Mouse (Mus musculus) T-cell, adult 2 months (primary cell): Measurements from ENCODE around the gene Flt1.

ENCODE experiments used
- DNase-seq: peaks from one replicate; pipeline ENCODE4 v3.0.0; 2022; ENCODE audit warnings: low spot score

Flt1 gene

DNA sequence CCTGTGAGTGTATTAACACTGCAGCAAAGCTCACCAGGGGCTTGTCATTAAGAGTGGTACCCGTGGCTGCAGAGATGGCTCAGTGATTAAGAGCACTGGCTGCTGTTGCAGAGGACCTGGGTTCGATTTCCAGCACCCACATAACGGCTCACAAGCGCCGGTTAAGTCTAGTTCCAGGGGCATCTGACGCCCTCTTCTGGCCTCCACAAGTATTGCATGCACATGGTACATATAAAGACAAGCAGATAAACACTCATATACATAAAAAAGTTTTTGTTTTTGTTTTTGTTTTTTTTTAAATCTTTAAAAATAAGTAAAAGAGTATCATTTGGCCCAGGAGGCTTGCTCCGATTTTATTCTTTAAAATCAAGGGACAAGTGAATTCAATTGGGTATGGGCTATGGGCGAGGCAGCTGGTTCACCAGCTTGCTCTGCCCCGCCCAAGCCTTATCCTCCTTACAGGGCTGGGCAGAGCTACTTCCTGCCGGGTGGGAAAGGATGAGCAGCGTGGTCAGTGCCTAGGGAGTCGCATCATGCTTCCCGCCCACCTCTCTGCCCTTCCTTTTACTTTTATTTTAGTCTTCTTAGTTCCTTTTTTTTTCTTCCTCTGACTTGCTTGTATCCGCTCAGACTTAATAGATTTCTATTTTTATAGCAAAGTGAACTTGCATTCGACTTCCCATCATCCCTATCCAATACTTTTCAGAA, 57.0 kb downstream of the Flt1 start:
- DNase-seq: no peak

DNA sequence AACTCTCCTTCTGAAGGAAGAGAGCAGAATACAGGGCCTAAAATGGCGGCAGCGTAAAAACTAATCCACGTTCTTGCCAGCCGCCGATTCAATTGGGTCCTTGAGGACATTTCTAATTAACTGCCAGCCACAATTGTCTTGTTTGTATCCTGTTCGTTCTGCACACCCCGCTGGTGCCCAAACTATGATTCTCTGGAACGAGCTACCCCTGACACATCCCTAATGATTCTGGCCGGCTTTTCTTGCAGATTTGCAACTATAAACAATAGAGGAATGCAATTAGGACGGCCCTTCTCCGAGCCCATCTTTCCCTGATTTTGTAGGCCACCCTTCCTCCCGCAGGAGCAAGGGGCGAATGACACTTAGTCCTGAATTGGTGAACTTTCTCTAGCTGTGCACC, 59.9 kb downstream of the Flt1 start:
- DNase-seq: no peak

DNA sequence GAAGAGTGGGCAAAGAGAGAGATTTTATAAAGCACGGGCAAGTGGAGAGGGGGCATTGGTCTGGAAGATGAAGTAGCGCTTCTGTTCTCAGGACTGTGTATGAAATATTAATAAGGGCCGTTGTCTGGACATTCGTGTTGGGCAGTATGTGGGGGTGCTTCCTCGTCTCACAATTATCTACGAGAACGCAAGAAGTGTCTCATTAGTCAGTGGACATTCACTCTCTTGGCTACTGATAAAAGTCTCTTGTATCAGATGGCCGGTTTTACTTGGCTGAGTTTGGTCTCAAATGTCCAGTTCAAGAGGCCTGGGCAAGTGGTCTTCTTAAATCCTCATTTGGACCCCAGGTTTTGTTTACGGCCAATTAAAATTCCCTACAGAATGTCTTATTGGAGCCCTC, 60.4 kb downstream of the Flt1 start:
- no peak for DNase-seq

DNA sequence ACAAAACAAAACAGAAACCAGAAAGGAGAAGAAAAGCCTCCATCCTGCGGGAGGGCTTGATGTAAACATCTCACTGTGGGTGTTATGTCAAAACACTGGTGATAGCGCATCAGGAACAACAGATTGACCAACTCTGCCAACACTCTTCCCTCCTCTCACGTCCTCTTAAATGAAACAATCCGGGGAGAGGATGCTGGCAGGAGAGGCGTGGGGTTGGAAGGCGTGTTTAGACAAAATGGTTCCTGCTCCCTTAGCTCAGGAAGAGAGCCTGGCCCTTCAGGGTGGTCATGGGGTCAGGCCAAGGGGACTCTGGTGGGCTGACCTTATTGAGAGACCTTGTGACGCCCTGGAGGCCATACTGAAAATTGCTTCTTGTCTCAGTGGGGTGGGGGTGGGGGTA, 65.9 kb downstream of the Flt1 start:
- no peak for DNase-seq

DNA sequence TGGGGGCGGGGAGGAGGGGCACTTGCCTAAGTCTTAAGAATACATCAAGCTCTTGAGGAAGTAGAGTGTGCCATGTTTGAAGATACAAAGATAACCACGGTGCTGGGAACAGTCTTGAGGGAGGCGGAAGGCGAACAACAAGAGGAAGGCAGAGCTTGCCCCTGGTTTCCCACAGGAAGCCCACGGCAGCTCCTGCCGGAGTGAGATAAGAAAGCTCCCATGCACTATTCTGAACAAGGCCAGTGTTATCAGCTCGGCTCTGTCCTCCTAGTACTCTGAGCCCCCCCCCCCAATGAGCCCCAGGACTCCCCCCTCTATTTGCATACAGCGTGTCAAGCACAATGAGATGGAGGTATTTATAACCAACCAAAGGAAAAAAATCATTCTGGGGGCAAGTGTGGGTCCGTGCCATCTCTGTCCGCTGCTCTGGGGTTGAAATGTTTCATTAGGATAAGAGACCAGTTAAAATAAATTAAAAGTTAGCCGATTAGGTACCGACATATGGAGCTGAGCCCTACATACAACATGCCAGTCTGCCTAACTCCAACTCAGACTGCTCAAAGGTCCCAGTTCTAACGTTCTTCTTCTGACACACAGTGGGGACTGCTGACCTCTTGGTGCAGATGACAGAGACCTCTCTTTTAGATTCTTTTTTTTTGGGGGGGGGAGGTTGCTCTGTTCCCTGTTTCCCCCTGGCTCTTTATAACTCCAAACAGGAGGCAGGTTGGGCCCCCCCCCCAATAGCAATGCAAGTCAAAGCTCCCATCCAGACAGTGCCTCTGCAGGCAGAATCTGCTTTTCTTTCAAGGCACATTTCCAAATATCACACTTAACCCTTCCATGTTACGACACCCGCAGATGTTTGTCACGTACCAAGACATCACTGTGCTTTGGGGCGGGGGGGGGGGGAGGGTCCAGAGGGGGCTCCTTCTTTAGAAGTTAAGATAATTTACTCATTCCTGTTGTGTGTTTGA, 67.6 kb downstream of the Flt1 start:
- no peak for DNase-seq

DNA sequence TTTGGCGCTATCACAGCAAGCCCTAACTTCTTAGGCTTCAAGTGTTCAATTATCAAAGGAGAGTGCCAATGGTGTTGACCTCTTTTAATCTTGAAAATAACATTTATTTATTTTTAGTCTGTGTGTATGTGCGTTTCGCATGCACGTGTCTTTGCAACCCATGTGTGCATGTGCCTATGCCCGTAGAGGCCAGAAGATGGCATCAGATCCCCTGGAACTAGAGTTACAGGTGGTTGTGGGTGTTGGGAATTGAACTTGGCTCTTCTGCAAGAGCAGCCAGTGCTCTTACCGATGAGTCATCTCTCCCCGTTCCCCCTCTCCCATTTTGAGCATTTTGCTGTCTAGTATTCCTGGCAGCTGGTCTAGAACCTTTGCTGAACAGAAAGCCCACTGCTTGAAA, 70.0 kb downstream of the Flt1 start:
- no peak for DNase-seq

DNA sequence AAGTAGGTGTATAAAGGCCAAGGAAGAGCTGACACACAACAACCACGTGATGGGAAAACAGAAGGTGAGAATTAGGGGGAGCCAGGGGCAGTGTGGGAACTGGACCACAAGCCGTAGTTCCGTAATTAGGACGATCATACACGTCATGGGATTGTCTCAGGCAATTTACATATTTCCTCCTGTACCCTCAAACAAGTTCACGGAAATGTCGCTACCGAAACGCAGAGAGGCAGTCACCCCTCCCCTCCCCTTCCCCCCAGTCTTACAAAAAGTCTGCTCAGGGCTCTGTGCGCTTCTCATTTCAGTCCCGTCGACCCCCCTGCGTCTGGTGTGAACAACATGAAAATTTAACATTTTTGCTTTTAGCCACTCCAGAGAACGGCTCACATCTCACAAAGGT, 74.6 kb downstream of the Flt1 start:
- no peak for DNase-seq

DNA sequence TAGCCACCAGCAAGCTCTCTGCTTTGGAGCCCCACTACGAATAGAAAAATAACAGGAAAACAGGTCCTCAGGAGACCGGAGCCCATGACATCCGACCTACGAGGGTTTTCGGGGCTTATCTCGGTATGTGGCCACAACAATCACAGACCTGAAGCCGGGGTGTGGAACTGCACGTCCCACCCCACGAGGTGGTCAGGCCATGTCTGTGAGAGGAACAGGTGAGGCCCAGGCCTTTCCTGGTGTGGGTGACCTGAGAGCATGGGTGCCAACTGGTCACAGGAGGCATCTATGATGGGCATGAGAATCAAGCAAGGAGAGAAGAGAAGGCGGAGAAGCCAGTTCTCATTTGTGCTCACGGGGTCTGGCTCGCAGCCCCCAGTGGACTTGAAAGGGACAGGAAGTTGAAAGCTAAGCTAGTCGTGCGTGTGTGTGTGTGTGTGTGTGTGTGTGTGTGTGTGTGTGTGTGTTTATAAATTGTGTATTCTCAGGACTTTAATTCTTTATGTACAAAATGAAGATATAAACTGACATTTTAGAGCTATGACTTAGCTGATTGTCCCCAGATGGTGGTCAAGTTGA, 79.4 kb downstream of the Flt1 start:
- DNase-seq: no peak

DNA sequence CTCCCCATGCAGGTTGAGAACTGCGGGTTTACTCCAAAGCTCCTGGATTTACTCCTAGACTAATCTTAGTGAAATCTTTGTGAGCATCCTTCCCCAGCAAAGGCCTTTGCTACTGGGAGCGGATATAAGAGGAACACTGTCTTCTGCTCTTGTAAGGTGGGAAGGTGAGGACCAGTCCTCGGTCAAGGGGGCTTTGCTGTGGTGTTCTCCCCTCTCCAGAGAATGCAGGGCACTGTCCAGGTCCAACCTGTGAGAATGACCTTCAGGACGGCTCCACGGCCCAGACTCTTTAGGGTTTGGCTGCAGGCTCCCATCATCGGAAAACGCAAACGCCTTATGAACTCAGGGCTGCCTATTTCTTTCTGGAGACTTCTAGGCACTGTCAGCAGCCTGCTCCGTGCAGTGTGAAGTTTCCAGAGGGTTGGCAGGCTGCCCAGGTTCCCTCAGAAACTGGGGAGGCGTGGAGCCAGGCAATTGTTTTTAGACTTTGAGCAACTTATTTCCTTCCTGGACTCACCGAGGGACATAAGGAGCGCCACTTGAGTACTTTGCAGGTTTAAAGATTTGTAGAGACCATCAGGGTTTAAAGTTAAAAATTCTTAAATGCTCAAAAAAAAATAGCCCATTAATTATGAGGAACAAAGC, 80.7 kb downstream of the Flt1 start:
- no peak for DNase-seq

DNA sequence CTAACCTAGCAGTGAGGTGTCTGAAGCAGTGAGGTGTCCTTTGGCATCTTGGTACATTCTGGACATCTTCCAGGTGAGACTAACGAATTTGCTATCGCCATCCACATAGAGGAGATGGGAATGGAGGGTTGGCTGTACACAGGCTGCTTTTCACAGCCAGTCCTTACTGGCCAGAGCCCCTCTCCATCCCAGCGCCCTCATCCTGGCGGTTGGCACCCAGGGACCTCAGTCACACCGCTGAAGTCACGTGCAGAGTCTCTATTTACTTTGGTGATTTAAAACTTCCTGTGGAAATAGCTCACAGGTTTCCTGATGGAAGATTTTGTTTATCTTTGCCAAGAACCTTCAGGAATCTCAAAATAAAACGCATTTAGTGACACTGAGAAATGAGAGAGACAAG, 84.4 kb downstream of the Flt1 start:
- no peak for DNase-seq

DNA sequence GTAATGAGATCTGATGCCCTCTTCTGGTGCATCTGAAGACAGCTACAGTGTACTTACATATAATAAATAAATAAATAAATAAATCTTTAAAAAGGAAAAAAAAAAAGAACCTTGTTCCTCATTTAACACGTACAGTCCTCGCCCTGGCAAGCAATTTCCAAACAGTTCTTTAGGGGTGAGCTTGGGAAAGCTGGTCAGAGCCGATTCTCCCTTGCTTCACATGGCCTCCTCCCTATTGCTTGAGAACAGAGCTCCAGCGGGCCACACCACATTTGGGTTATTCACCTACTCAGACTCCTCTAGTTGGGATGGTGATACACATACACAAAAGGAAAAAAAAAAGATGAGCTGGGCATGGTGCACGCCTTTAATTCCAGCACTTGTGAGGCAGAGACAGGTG, 85.9 kb downstream of the Flt1 start:
- no peak for DNase-seq

DNA sequence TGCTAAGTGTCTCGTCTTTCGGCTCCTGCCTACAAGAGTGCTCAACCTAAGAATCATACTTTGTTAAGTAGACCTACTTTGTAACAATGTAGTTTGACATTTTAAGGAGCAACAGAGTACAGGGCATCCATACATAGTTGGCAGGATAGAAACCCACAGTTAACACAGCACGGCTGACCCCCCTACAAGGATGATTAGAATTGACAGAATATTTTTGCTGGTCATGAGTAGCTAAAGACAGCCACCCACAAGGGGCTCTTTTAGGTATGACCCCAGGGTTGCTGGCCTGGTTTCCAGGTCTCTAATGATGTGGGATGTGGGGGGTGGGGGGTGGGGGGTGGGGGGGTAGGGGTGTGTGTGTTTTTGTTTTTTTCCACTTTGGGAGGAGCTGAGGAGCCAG, 89.1 kb downstream of the Flt1 start:
- DNase-seq: no peak

DNA sequence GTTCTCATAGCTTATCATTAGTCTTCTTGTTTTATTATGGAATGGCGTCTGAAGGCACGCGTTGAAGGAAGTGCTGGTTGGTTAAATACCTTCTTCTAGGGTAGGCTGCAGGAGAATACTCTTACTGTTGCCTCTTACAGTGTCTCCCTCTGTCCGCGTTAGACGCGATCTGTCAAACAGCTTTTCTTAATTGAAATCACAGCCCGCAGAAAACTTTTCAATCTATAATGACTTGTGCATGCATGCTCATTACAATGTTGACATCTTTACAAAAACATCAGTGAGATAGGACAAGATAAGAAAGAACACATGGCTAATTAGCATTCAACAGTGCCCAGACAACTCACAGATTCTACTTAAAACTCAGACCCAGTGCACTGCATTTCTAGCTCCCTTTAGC, 89.9 kb downstream of the Flt1 start:
- DNase-seq: no peak

DNA sequence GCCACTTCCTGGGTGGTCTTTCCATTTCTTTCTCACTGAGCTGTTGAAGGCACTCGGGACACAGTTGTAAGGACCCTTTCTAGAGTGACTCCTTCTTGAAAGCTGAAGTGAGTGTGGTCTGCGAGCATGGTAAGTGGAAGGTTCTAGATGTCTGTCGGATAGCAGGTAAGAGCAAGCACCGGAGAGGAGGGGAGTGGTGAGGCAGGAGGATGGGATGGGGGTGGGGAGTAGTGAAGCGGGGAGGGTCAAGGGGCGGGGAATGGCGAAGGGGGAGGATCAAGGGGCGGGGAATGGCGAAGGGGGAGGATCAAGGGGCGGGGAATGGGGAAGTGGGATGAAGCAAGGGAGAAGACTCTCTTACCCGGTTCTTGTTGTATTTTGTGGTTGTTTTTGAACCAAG, 91.8 kb downstream of the Flt1 start:
- DNase-seq: no peak

DNA sequence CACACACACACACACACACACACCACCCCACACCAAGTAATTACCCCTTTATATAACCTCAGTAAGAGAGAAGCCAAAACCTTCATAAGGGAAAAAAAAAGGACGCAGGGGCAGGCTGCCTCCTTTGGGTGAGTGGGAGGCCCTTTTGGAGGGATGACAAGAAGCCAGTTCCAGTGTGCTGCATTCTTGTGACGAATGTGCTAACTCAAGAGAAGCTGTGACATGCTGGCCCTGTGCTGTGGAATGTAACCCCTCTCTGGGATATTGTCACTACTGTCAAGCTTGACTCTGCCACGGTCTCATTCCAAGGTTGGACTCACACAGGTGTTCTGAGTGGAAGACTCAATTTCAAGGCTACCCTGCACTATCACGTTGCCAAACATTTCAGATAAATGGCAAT, 93.1 kb downstream of the Flt1 start:
- no peak for DNase-seq

DNA sequence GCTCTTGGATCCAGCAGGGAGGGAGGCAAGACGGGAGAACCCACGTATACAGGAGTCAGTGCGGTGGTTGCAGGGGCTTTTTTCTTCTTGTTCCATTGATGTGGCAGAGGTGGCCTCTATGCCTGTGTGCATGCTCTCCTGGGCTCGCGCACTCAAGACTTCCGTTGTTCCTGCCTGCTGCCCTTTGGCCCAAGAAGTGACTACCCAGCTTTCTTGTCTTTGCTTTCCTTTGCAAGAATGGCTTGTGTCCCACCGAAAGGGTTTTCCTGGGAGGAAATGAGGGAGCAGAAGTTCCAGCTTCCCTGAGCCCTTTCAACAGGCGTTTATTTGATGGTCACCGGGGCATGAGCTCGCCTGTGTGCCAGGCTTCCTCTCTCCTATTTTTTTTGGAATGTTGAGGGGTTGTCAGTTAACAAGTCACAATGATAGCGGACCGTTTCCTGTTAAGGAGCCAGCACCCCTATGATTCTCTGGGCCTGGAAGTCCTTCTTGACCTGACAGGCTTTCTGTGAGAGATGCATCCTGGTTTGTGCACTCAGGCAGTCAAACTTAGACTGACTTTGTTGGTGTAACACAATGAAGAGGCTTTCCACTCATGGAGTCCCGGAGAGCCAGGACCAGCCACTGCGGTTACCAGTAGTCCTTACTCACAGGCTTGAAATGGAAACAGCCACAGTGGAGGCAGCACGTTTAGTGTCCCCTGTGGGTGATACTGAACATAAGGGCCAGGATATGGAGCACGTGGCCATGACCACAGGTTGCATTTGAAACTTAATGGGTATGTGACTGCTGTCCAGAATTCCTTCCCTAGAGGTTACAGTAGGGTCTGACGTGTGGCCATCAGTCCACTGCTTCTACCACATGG, 95.2 kb downstream of the Flt1 start:
- DNase-seq: no peak

DNA sequence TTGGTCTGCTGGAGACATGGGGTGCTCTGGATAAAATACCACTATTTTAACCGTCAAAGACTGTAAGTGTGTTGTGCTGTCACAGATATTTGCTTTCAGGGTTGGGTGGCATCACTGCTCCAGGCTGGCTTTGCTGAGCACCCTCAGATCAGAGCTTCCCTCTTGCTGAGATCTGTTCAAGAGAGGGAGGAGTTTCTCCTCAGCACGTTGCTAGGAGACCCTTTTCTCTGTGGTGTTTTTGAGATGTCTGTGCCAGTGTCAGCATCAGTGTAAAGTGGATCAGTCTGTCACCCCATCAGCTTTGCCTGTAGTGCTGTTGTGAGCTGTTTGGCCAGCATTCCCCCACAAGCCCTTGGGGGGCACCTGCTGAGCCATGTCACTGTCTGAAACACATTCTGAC, 98.9 kb downstream of the Flt1 start:
- DNase-seq: no peak

DNA sequence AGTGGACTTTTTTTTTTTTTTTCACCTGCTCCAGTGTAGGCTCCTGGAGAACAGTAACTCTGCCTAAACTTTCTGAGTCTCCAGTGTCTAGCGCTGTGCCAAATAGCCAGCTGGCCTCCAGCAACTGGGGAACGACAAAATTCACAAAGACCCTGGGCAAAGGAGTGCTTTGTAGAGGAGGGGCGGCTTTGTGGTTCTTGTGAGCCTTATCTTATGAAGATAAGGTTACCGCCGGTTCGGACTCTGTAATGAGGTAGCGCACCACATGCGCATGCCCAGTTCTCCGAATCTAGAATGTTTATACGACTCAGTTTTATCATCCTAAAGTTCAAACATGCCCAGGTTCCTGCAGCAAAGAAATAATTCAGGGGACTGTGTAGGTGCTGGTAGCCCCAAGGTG, 102.1 kb downstream of the Flt1 start:
- DNase-seq: no peak

DNA sequence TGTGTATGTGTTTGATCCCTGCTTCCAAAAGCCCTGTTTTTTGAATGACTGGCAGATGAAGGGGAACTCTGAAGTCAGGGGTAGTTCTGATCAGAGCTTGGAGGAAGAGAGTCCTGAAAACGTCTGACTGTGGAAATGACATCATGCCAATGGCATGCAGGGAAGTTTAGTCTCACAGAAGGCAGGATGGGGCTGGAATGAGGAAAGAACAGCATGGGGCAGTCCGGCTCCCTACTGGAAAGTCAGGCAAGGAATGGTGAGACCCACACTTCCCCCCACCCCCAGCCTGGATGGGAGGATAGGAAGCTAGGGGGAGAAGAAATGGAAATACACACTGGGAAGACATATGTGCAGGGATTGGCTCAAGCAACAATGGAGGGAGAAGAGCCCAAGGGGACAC, 105.6 kb downstream of the Flt1 start:
- DNase-seq: no peak

DNA sequence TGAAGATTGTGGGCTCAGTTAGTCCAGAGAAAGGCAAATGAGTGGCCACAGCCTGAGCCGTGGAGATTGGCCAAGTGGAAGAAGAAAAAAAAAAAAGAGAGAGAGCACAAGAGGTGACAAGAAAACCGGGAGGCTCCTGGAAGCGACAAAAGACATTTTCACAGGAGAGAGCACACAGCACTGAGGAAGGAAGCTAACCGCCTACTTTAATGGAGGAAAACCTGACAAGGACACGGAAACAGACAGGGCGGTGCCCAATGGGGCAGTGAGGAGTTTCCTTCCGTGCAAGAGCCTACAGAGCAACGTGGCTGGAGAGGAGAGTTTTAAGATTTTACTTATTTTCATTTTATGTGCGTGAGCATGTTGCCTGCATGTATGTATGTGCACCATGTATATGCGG, 107.6 kb downstream of the Flt1 start:
- no peak for DNase-seq

DNA sequence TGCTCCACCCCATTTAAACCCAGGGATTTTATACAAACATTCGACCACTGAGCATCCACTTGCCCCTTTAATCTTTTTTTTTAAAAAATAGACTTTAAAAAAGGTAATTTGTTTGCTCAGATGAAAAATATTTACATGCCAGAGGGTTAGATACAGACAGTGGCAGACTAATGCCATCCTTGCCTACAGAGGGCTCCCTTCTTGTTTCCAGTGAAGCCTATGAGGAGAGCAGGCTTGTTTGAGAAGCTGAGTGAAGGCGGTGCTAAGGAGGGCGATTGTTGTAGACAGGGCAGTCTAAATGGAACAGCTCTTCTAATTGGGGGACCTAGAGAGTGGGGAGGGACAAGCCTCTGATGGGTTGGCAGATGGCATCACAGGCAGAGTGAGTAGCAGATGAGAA, 109.4 kb downstream of the Flt1 start:
- no peak for DNase-seq

DNA sequence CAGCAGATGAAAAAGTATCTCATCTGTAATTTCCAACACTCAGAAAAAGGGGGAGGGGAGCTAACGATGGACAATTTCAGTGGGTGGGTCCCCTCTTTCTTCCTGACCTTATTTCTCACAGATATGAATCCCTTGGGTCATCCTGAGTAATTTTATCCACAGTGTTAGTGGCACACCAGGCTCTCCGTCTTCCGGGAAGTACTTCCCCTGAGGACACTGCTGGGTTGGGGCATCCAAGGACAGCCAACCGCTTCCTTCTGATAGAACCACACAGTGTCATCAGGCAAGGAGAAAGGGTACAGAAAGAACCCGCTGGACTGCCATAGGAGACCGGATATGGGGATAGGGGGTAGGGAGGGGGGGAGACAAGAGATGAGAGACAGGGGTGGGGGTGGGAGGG, 111.2 kb downstream of the Flt1 start:
- DNase-seq: no peak
